Mouse (Mus musculus): ENCODE data around the gene Catsperg2. TPM values are rescaled to one million over a fixed set of nuclear protein-coding genes. Genes with fewer than 3 reads are reported as not detected.
"Not testable (repeated sequence)": the region's sequence is repeated elsewhere in the genome, so short reads cannot be mapped to it uniquely, and the experiment has no call there.

Catsperg2 gene
- total RNA-seq (2014; rRNA removed): not detected in 2 replicates
- polyA plus RNA-seq (2012; rRNA removed): not detected in 2 replicates

DNA sequence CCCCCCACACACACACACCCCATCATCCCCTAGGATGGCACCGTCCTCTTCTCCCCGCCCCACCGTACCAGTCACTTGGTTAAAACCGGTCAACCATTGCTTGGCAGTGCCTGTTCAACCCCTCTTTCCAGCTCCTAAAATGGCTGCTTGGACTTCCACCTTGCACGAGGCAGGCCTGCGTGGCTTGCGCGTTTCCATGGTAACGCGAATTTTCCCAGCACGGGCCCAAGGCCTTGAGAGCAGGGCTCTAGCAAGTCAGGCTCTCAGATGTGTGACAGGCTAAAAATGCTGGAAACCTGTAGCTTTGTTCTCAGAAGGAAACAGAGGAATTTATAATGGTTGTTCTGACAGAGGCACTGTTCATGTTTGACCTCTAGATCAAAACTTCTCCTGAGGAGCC, at the start of gene Catsperg2:
Catsperg2 (minus strand) TSS at position 173 of the 400 bp plus-strand sequence.
- WGBS: 61% methylated on average over 11 of the region's 11 CpGs
- H3K79me2 ChIP-seq (ENCODE audit: control insufficient read depth, insufficient read depth, low read length): not testable (repeated sequence)

GRCm38 (mm10) chr7:29776568-29776967, 49.7 kb upstream of the Catsperg2 start:
- Histone ChIP-seq H3K4me3 (ENCODE audit: insufficient read depth, low read depth, low read length) (no peak overlapping the region), H3K4me1 (ENCODE audit: control insufficient read depth, insufficient read depth, low read length) (no peaks in the 10 kb centered on the region), H3K9ac (ENCODE audit: low read depth, low read length) (no peak overlapping the region), H3K27ac (replicated peaks; ENCODE audit: insufficient read depth, low read depth, low read length) (no peak overlapping the region), H3K79me2 (ENCODE audit: control insufficient read depth, insufficient read depth, low read length) (no peaks in the 10 kb centered on the region), H3K27me3 (ENCODE audit: control insufficient read depth, insufficient read depth, low read length) (no peaks in the 10 kb centered on the region), H3K36me3 (ENCODE audit: control insufficient read depth, insufficient read depth, low read length) (peaks cover 64% of the 10 kb centered on the region)
- TF ChIP-seq CTCF (IDR thresholded peaks at IDR 0.05; ENCODE audit: low read depth, low read length) (no peak), POLR2A (IDR thresholded peaks at IDR 0.05; ENCODE audit: extremely low read depth, insufficient read depth, low read length) (no peak)
- 99% methylated on average over 19 of the region's 19 CpGs for WGBS
- no peak for DNase-seq (ENCODE audit: extremely low read depth, low read depth, low spot score)

More for the DNA sequence above, at the start of gene Catsperg2:
- not testable (repeated sequence) for H3K27me3 ChIP-seq (ENCODE audit: control insufficient read depth, insufficient read depth, low read length); H3K27ac ChIP-seq (replicated peaks; ENCODE audit: insufficient read depth, low read depth, low read length); H3K4me1 ChIP-seq (ENCODE audit: control insufficient read depth, insufficient read depth, low read length); H3K4me3 ChIP-seq (ENCODE audit: insufficient read depth, low read depth, low read length); H3K9ac ChIP-seq (ENCODE audit: low read depth, low read length); DNase-seq (ENCODE audit: extremely low read depth, low read depth, low spot score); H3K36me3 ChIP-seq (ENCODE audit: control insufficient read depth, insufficient read depth, low read length)

DNA sequence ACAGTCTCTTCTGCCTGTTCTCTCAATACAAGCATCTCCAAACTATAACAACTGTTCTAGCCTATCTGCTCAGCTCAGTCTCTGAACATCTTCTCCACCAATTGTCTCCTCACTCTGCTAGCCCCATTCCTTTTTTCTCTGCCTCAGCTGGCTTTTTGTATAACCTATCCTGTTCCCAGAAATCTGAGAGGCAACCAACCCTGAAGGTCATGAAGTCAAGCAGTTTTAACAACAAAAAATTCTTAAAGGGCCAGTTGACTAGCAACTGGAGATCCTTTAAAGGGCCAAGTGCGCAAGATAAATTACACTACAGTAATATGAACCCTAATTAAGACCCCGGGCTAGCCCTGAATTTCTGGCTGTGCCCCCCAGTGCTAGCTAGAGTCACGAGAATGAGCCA, 47.5 kb upstream of the Catsperg2 start:
- Histone ChIP-seq H3K79me2 (ENCODE audit: control insufficient read depth, insufficient read depth, low read length) (peaks cover 4% of the 10 kb centered on the region; the same call in 1 of the 2 replicates), H3K27me3 (ENCODE audit: control insufficient read depth, insufficient read depth, low read length) (no peaks in the 10 kb centered on the region), H3K4me1 (ENCODE audit: control insufficient read depth, insufficient read depth, low read length) (no peaks in the 10 kb centered on the region), H3K4me3 (ENCODE audit: insufficient read depth, low read depth, low read length) (no peak overlapping the region), H3K36me3 (ENCODE audit: control insufficient read depth, insufficient read depth, low read length) (peaks cover 66% of the 10 kb centered on the region), H3K9ac (ENCODE audit: low read depth, low read length) (no peak overlapping the region), H3K27ac (replicated peaks; ENCODE audit: insufficient read depth, low read depth, low read length) (no peak overlapping the region)
- no peak for DNase-seq (ENCODE audit: extremely low read depth, low read depth, low spot score)
- TF ChIP-seq POLR2A (IDR thresholded peaks at IDR 0.05; ENCODE audit: extremely low read depth, insufficient read depth, low read length): no peak
- no peak for TF ChIP-seq CTCF (IDR thresholded peaks at IDR 0.05; ENCODE audit: low read depth, low read length)
- 96% methylated on average over 3 of the region's 3 CpGs for WGBS

DNA sequence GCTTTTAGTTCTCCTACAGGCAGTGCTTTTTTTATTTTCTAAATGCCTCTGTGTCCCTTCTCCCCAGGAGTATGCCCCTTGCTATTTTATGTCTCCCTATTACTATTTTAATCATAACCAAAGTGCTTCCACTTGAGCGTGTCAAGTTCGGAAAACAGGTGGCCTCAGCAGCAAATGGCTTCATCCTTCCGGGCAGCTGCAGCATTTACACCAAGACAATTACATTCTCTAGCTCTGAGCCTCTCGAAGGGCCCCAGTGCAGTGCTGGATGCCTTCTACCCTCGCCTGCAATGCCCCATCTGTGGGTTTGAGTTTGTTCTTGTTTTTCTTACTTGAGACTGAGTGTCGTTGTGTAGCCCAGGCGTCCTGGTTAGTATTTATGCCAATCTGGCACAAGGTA, 46.7 kb upstream of the Catsperg2 start:
- WGBS: 96% methylated on average over 7 of the region's 7 CpGs
- peaks cover 62% of the 10 kb centered on the region for H3K36me3 ChIP-seq (ENCODE audit: control insufficient read depth, insufficient read depth, low read length)
- no peak overlapping the region for H3K9ac ChIP-seq (ENCODE audit: low read depth, low read length)
- DNase-seq (ENCODE audit: extremely low read depth, low read depth, low spot score): no peak
- no peak overlapping the region for H3K4me3 ChIP-seq (ENCODE audit: insufficient read depth, low read depth, low read length)
- no peak for TF ChIP-seq POLR2A (IDR thresholded peaks at IDR 0.05; ENCODE audit: extremely low read depth, insufficient read depth, low read length)
- TF ChIP-seq CTCF (IDR thresholded peaks at IDR 0.05; ENCODE audit: low read depth, low read length): no peak
- H3K27me3 ChIP-seq (ENCODE audit: control insufficient read depth, insufficient read depth, low read length): no peaks in the 10 kb centered on the region
- no peaks in the 10 kb centered on the region for H3K4me1 ChIP-seq (ENCODE audit: control insufficient read depth, insufficient read depth, low read length)
- H3K27ac ChIP-seq (replicated peaks; ENCODE audit: insufficient read depth, low read depth, low read length): no peak overlapping the region
- peaks cover 4% of the 10 kb centered on the region; the same call in 1 of the 2 replicates for H3K79me2 ChIP-seq (ENCODE audit: control insufficient read depth, insufficient read depth, low read length)

DNA sequence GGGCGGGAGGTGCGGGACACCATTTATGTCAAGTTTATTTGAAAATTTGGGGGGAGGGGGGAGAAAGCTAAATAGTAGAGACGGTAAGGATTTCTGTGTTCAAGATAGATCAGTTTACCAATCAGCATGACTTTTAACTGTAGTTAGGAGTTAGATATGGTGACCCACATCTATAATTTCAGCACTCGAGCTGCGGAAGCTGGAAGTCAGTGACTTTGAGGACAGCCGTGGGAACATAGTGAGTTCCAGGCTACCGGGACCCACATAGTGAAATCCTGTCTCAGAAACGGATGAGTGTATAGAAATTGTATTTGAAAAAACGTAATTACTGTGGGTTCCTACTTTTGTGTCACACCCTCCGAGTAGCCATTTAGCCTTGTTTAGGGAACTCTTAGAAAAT, 42.1 kb upstream of the Catsperg2 start:
- 4% methylated on average over 10 of the region's 10 CpGs for WGBS
- peaks cover 19% of the 10 kb centered on the region for H3K36me3 ChIP-seq (ENCODE audit: control insufficient read depth, insufficient read depth, low read length)
- peak overlapping the region; percentile 52 for H3K9ac ChIP-seq (ENCODE audit: low read depth, low read length)
- peaks cover 4% of the 10 kb centered on the region for H3K4me1 ChIP-seq (ENCODE audit: control insufficient read depth, insufficient read depth, low read length)
- no peaks in the 10 kb centered on the region for H3K27me3 ChIP-seq (ENCODE audit: control insufficient read depth, insufficient read depth, low read length)
- H3K79me2 ChIP-seq (ENCODE audit: control insufficient read depth, insufficient read depth, low read length): peaks cover 4% of the 10 kb centered on the region; the same call in 1 of the 2 replicates
- TF ChIP-seq CTCF (IDR thresholded peaks at IDR 0.05; ENCODE audit: low read depth, low read length): no peak
- TF ChIP-seq POLR2A (IDR thresholded peaks at IDR 0.05; ENCODE audit: extremely low read depth, insufficient read depth, low read length): no peak
- peak overlapping the region; percentile 54 for H3K4me3 ChIP-seq (ENCODE audit: insufficient read depth, low read depth, low read length)
- DNase-seq (ENCODE audit: extremely low read depth, low read depth, low spot score): no peak
- peak overlapping the region; percentile 59 for H3K27ac ChIP-seq (replicated peaks; ENCODE audit: insufficient read depth, low read depth, low read length)

DNA sequence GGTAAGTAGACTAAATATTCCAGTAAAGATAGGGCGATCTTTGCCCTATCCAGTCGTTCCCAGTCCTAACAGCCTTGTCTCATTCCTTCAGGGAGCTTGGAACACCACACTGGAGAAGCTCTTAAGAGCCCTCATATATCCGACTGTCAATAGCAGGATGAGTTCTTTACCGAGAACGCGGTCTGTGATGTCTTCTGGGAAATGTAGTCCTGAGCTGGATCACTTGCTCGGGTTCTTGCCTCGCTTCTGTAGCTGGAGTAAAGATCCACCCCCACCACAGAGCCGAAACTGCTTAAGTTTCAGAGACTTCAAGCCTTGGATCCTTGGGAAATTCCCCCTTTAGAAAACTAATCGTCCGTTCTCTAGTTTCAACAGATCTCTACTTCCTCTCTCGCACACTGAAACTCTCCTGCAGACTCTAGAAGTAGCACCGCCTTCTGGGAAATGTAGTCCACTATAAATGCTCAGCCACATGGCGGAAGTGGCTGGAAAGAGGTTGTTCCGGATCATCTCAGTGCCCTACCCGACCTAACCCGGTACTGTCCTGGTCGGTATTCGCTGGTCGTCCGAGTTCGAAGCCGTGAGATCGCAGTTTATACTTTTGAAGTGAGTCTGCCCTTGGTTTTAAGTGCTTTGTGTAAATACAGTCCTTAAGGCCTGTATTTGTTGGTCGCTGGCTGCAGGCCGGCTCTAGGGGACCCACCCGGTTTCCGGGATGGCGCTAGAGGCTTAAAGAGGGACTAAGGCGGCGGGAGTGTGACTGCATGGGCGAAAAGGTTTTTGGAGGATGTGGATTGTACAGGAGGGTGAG, 41.5 kb upstream of the Catsperg2 start, which contains the start of gene Zfp84:
Zfp84 (plus strand) TSS at position 463 of the 811 bp plus-strand sequence.
- H3K27ac ChIP-seq (replicated peaks; ENCODE audit: insufficient read depth, low read depth, low read length): peak within 1 kb of the TSS; percentile 94
- H3K9ac ChIP-seq (ENCODE audit: low read depth, low read length): peak within 1 kb of the TSS; percentile 73
- H3K4me1 ChIP-seq (ENCODE audit: control insufficient read depth, insufficient read depth, low read length): peaks cover 4% of the 10 kb centered on the region
- H3K27me3 ChIP-seq (ENCODE audit: control insufficient read depth, insufficient read depth, low read length): no peaks in the 10 kb centered on the region
- peaks cover 15% of the 10 kb centered on the region for H3K36me3 ChIP-seq (ENCODE audit: control insufficient read depth, insufficient read depth, low read length)
- under 1% methylated on average over 32 of the region's 32 CpGs for WGBS
- TF ChIP-seq CTCF (IDR thresholded peaks at IDR 0.05; ENCODE audit: low read depth, low read length) (no peak), POLR2A (IDR thresholded peaks at IDR 0.05; ENCODE audit: extremely low read depth, insufficient read depth, low read length) (peak; percentile 39; the same call in 1 of the 2 replicates)
- DNase-seq (ENCODE audit: extremely low read depth, low read depth, low spot score): peak; percentile 98
- peaks cover 4% of the 10 kb centered on the region; the same call in 1 of the 2 replicates for H3K79me2 ChIP-seq (ENCODE audit: control insufficient read depth, insufficient read depth, low read length)
- H3K4me3 ChIP-seq (ENCODE audit: insufficient read depth, low read depth, low read length): peak within 1 kb of the TSS; percentile 64

Data from liver, adult 2 months (tissue).